Mouse (Mus musculus): Measurements from ENCODE around the gene Trim63. TPM values are rescaled to one million over a fixed set of nuclear protein-coding genes. Genes with fewer than 3 reads are reported as not detected.

Gene Trim63
- polyA plus RNA-seq, 1 experiment, result 0.46 TPM

DNA sequence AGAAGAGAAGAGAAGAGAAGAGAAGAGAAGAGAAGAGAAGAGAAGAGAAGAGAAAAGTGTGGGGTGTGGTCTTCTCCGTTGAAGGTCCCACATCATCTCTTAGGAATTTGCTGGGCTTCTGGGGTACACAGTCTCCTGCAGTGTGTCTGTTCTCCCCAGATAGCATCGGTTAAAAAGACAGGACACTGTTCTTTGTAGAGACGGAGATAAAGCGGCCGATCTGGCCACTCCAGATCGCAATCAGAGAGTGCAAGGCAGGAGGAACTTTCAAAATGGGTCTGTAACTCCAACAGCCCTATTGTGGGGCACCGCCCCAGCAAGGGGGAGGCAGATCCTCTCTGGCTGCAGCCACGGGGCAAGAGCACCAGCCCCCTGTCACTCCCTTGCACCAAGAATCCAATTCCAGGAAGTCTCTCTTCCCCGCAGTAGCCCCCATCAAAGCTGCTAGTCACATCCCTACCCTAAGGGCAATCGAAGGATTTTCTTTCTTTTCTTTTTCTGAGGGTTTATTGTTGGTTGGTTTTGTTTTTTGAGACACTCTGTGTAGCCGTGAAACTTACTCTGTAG, 27.4 kb downstream of the Trim63 start:
- TF ChIP-seq CTCF (IDR thresholded peaks at IDR 0.05; ENCODE audit: extremely low read depth, insufficient read length, insufficient replicate concordance, low read depth, low read length) (no peak), POLR2A (IDR thresholded peaks at IDR 0.05; ENCODE audit: low read depth, low read length) (no peak)
- H3K36me3 ChIP-seq (ENCODE audit: control insufficient read depth, insufficient read depth, low read length), result peaks cover 6% of the 10 kb centered on the region
- peaks cover 2% of the 10 kb centered on the region; the same call in 1 of the 2 replicates for H3K27me3 ChIP-seq (ENCODE audit: control insufficient read depth, insufficient read depth, low read length)
- peak overlapping the region; percentile 69 for H3K4me3 ChIP-seq (ENCODE audit: low read depth, low read length)
- WGBS, result 30% methylated on average over 11 of the region's 11 CpGs
- peaks cover 10% of the 10 kb centered on the region for H3K4me1 ChIP-seq (ENCODE audit: control insufficient read depth, insufficient read depth, insufficient read length, low read length)
- 0 out of 2 replicates have a peak overlapping the region, but pooled peaks have one; percentile 92 for H3K27ac ChIP-seq (ENCODE audit: insufficient read depth, low read depth, low read length)

GRCm38 (mm10) chr4:134343071-134344031, 28.4 kb downstream of the Trim63 start, which contains the start of gene Slc30a2:
Gene Slc30a2, plus strand, starts transcription at chr4:134343181.
- TF ChIP-seq CTCF (IDR thresholded peaks at IDR 0.05; ENCODE audit: extremely low read depth, insufficient read length, insufficient replicate concordance, low read depth, low read length) (no peak), POLR2A (IDR thresholded peaks at IDR 0.05; ENCODE audit: low read depth, low read length) (no peak; the same call in 1 of the 2 replicates)
- H3K4me3 ChIP-seq (ENCODE audit: low read depth, low read length), result peak within 1 kb of the TSS; percentile 69
- peaks cover 6% of the 10 kb centered on the region for H3K36me3 ChIP-seq (ENCODE audit: control insufficient read depth, insufficient read depth, low read length)
- peaks cover 2% of the 10 kb centered on the region; the same call in 1 of the 2 replicates for H3K27me3 ChIP-seq (ENCODE audit: control insufficient read depth, insufficient read depth, low read length)
- WGBS, result 2% methylated on average over 61 of the region's 61 CpGs
- H3K27ac ChIP-seq (ENCODE audit: insufficient read depth, low read depth, low read length), result peak within 1 kb of the TSS; percentile 92
- H3K4me1 ChIP-seq (ENCODE audit: control insufficient read depth, insufficient read depth, insufficient read length, low read length), result peaks cover 18% of the 10 kb centered on the region

DNA sequence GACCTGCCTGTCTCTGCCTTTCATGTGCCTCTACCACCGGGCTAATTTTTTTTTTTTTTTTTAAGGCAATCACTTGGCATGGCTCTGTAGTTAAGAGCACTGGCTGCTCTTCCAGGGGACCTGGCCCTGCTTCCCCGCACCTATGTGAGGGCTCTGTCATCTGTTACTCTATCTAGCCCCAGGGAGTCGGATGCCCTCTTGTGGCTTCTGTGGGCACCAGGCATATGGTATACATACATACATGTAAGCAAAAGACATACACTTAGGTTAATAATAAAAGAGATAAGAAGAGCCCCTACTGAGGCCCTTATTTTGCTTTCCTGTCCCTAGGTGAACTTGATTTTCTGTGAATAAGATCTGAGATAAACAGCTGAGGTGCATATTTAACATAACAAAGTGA, 29.7 kb downstream of the Trim63 start:
- WGBS, result 25% methylated on average over 3 of the region's 3 CpGs
- TF ChIP-seq POLR2A (IDR thresholded peaks at IDR 0.05; ENCODE audit: low read depth, low read length), result no peak; the same call in 1 of the 2 replicates
- TF ChIP-seq CTCF (IDR thresholded peaks at IDR 0.05; ENCODE audit: extremely low read depth, insufficient read length, insufficient replicate concordance, low read depth, low read length), result peak; percentile 57; the same call in 1 of the 2 replicates
- peaks cover 2% of the 10 kb centered on the region; the same call in 1 of the 2 replicates for H3K27me3 ChIP-seq (ENCODE audit: control insufficient read depth, insufficient read depth, low read length)
- peaks cover 20% of the 10 kb centered on the region for H3K4me1 ChIP-seq (ENCODE audit: control insufficient read depth, insufficient read depth, insufficient read length, low read length)
- H3K27ac ChIP-seq (ENCODE audit: insufficient read depth, low read depth, low read length), result peak overlapping the region; percentile 32; the same call in 1 of the 2 replicates
- H3K4me3 ChIP-seq (ENCODE audit: low read depth, low read length), result peak overlapping the region; percentile 31; the same call in 1 of the 2 replicates
- peaks cover 6% of the 10 kb centered on the region for H3K36me3 ChIP-seq (ENCODE audit: control insufficient read depth, insufficient read depth, low read length)

DNA sequence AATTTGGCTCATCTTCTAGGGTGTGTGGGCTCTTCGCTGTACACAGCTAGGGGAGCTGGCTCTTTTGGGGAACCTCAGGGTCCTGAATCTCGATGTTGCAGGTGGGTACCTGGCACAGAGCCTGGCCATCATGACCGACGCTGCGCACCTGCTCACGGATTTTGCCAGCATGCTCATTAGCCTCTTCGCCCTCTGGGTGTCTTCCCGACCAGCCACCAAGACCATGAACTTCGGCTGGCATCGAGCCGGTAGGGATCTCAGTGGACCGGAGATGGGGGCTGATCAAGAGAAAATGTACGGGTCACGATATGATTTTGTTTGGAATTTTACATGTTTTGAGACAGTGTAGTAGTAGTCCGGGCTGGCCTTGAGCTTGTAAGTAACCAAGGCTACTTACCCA, 30.9 kb downstream of the Trim63 start:
- H3K27me3 ChIP-seq (ENCODE audit: control insufficient read depth, insufficient read depth, low read length), result peaks cover 2% of the 10 kb centered on the region; the same call in 1 of the 2 replicates
- 62% methylated on average over 15 of the region's 15 CpGs for WGBS

GRCm38 (mm10) chr4:134348078-134348477, 33.2 kb downstream of the Trim63 start:
- 27% methylated on average over 11 of the region's 11 CpGs for WGBS

More for the DNA sequence above, 30.9 kb downstream of the Trim63 start:
- 0 out of 2 replicates have a peak overlapping the region, but pooled peaks have one; percentile 18 for H3K27ac ChIP-seq (ENCODE audit: insufficient read depth, low read depth, low read length)
- TF ChIP-seq CTCF (IDR thresholded peaks at IDR 0.05; ENCODE audit: extremely low read depth, insufficient read length, insufficient replicate concordance, low read depth, low read length), result no peak
- TF ChIP-seq POLR2A (IDR thresholded peaks at IDR 0.05; ENCODE audit: low read depth, low read length), result no peak
- H3K4me1 ChIP-seq (ENCODE audit: control insufficient read depth, insufficient read depth, insufficient read length, low read length), result peaks cover 20% of the 10 kb centered on the region
- peaks cover 10% of the 10 kb centered on the region for H3K36me3 ChIP-seq (ENCODE audit: control insufficient read depth, insufficient read depth, low read length)
- peak overlapping the region; percentile 48 for H3K4me3 ChIP-seq (ENCODE audit: low read depth, low read length)

GRCm38 (mm10) chr4:134348545-134348944, 33.6 kb downstream of the Trim63 start:
- 33% methylated on average over 5 of the region's 5 CpGs for WGBS
- Histone ChIP-seq H3K36me3 (ENCODE audit: control insufficient read depth, insufficient read depth, low read length) (peaks cover 20% of the 10 kb centered on the region), H3K27me3 (ENCODE audit: control insufficient read depth, insufficient read depth, low read length) (no peaks in the 10 kb centered on the region), H3K4me3 (ENCODE audit: low read depth, low read length) (peak overlapping the region; percentile 11; the same call in 1 of the 2 replicates), H3K27ac (ENCODE audit: insufficient read depth, low read depth, low read length) (no peak overlapping the region), H3K4me1 (ENCODE audit: control insufficient read depth, insufficient read depth, insufficient read length, low read length) (peaks cover 24% of the 10 kb centered on the region)
- TF ChIP-seq POLR2A (IDR thresholded peaks at IDR 0.05; ENCODE audit: low read depth, low read length), result no peak
- TF ChIP-seq CTCF (IDR thresholded peaks at IDR 0.05; ENCODE audit: extremely low read depth, insufficient read length, insufficient replicate concordance, low read depth, low read length), result no peak

More at GRCm38 (mm10) chr4:134348078-134348477, 33.2 kb downstream of the Trim63 start:
- Histone ChIP-seq H3K27me3 (ENCODE audit: control insufficient read depth, insufficient read depth, low read length) (no peaks in the 10 kb centered on the region), H3K4me3 (ENCODE audit: low read depth, low read length) (peak overlapping the region; percentile 15), H3K36me3 (ENCODE audit: control insufficient read depth, insufficient read depth, low read length) (peaks cover 20% of the 10 kb centered on the region), H3K27ac (ENCODE audit: insufficient read depth, low read depth, low read length) (peak overlapping the region; percentile 72), H3K4me1 (ENCODE audit: control insufficient read depth, insufficient read depth, insufficient read length, low read length) (peaks cover 22% of the 10 kb centered on the region)
- peak; percentile 10; the same call in 1 of the 2 replicates for TF ChIP-seq POLR2A (IDR thresholded peaks at IDR 0.05; ENCODE audit: low read depth, low read length)
- TF ChIP-seq CTCF (IDR thresholded peaks at IDR 0.05; ENCODE audit: extremely low read depth, insufficient read length, insufficient replicate concordance, low read depth, low read length), result 0 out of 2 replicates have a peak, but pooled peaks have one; percentile 2

All from small intestine, adult 2 months (tissue).